Mouse (Mus musculus) retina, embryonic 14.5 days (tissue): Measurements from ENCODE around the gene Ywhag.

ENCODE experiments used
- DNase-seq: peaks from one replicate; pipeline ENCODE4 v3.0.0-alpha.2; 2015; ENCODE audit warnings: low spot score

The Ywhag gene

GRCm38 (mm10) chr5:135951660-135952059 is 17.2 kb upstream of the Ywhag start:
- no peak for DNase-seq

GRCm38 (mm10) chr5:135950710-135951412 is 16.4 kb upstream of the Ywhag start:
- no peak for DNase-seq

GRCm38 (mm10) chr5:135946621-135947020 is 12.2 kb upstream of the Ywhag start:
- DNase-seq, result no peak

GRCm38 (mm10) chr5:135945916-135946408 is 11.5 kb upstream of the Ywhag start:
- DNase-seq, result no peak

- DNase-seq, result no peak
Observed at GRCm38 (mm10) chr5:135942710-135943109, 8.3 kb upstream of the Ywhag start.

- peak; percentile 37 for DNase-seq
Observed at GRCm38 (mm10) chr5:135940587-135940986, 6.2 kb upstream of the Ywhag start.

- no peak for DNase-seq
Observed at GRCm38 (mm10) chr5:135935641-135936190, 1.3 kb upstream of the Ywhag start.

GRCm38 (mm10) chr5:135935176-135935523 is 734 bp upstream of the Ywhag start:
- no peak for DNase-seq

GRCm38 (mm10) chr5:135933900-135934441 is 445 bp downstream of the Ywhag start:
- DNase-seq, result peak; percentile 83

GRCm38 (mm10) chr5:135933222-135933899 is 1.1 kb downstream of the Ywhag start:
- peak; percentile 16 for DNase-seq

- peak; percentile 16 for DNase-seq
Observed at GRCm38 (mm10) chr5:135932359-135932758, 2.1 kb downstream of the Ywhag start.

GRCm38 (mm10) chr5:135931526-135931925 is 2.9 kb downstream of the Ywhag start:
- no peak for DNase-seq

GRCm38 (mm10) chr5:135929685-135930424 is 4.6 kb downstream of the Ywhag start:
- no peak for DNase-seq

- no peak for DNase-seq
Observed at GRCm38 (mm10) chr5:135923901-135924300, 10.5 kb downstream of the Ywhag start.

- no peak for DNase-seq
Observed at GRCm38 (mm10) chr5:135919902-135920301, 14.5 kb downstream of the Ywhag start.

GRCm38 (mm10) chr5:135918593-135918992 is 15.8 kb downstream of the Ywhag start:
- no peak for DNase-seq

GRCm38 (mm10) chr5:135918059-135918437 is 16.4 kb downstream of the Ywhag start:
- no peak for DNase-seq

GRCm38 (mm10) chr5:135917327-135918058 is 16.9 kb downstream of the Ywhag start:
- no peak for DNase-seq

GRCm38 (mm10) chr5:135916601-135917000 is 17.8 kb downstream of the Ywhag start:
- DNase-seq, result no peak

GRCm38 (mm10) chr5:135916051-135916565 is 18.3 kb downstream of the Ywhag start:
- DNase-seq, result no peak

GRCm38 (mm10) chr5:135914156-135914555 is 20.3 kb downstream of the Ywhag start:
- no peak for DNase-seq
